Mouse (Mus musculus) thymus, adult 18-20 months (tissue): ENCODE results near the gene Spo11.

Experiments used
- DNase-seq, 2 experiments: peaks; one replicate each; pipeline ENCODE4 v3.0.0; 2022; ENCODE audit warnings: mixed read lengths in 2 of 2

The Spo11 gene

DNA sequence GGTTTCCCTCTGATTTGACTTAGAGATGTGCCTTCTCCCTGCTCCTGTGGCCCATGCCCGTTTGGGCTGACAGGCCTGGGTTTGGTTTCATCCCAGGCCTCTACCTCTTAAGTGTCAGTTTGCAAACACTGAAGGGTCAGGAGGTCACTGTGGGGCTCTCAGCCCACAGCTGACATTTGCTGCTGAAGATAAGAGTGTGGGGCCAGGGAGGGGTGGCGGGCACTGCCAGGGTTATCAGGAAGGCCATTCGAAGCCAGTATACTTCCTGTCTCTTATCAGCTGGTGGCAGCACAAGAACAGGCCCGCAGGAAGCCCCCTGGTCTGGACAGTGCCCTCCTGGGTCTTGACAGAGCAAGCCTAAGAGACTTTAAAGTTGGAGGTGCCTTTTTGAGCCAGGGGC is 57.5 kb downstream of the Spo11 start:
- no peak for DNase-seq

DNA sequence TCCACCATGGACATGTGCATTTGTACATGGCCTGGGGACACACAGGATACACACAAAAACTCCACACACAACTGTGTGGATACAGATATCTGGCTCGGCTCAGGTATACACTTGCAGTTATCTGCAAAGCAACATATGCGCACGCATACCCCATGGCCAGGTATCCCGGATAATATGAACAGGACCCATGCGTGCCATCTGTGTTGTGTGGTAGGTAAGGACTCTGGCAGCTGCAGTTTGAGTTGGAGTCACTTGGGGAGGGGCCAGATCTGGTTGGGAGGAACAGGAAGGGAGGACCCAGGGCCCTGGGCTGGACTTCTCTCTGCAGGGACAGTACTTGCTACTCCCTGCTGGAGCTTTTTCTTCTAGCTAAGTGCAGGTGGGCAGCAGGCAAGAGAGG is 58.2 kb downstream of the Spo11 start:
- no peak for DNase-seq

DNA sequence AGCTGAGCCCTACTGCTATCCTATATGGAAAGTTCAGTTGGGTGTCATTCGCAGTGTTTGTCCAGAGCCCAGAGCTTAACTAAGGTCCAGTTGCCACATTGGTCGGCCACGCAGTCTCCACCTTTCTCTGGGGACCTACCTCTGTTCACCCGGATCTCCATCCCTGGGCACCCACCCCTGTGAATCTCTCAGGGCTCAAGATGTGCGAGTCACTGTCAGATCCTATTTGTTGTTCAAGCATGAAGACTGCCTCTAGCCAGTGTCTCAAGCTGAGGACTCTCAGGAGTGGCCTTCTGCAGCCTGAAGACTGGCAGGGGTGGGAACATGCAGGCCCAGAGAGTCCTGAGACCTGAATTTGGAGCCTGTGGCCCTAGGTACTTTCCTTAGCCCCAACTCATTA is 58.6 kb downstream of the Spo11 start:
- no peak for DNase-seq

DNA sequence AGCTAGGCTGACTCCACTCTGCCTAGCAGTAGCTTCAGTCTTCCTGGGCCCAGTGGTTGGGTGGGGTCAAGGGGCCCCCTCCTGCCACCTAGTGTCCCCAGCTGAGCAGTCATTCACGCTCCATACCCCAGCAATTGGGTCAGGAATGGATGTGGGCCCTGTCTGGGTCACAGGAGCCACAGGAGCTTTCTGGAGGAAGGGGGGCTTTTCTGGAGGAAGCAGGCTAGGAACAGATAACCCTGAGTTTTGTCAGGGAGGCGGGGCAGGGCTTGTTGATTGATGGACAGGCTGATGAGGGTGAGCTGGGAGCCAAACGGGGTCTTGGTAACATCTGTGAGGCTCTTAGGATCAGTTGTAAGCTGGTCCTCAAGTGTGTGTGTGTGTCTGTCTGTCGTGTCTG is 59.1 kb downstream of the Spo11 start:
- DNase-seq, result no peak

DNA sequence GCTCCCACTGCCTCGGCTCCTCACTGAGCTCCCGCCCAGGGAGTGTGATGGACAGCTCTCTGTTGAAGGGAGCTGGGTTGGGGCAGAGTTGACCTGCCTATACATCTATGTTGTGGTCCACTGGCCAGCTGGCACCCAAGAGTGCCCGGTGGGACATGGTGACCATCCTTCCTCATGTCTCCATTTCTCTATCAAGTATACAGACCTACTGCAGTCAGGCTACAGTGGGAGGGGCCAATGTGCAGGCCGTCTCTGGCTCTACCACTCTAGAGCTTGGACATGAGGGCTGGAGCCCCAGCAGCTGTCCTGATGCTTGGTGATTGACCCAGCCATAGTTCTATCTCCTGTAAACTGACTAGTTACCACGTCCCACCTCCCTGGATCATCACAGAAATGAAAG is 59.8 kb downstream of the Spo11 start:
- DNase-seq, result no peak

DNA sequence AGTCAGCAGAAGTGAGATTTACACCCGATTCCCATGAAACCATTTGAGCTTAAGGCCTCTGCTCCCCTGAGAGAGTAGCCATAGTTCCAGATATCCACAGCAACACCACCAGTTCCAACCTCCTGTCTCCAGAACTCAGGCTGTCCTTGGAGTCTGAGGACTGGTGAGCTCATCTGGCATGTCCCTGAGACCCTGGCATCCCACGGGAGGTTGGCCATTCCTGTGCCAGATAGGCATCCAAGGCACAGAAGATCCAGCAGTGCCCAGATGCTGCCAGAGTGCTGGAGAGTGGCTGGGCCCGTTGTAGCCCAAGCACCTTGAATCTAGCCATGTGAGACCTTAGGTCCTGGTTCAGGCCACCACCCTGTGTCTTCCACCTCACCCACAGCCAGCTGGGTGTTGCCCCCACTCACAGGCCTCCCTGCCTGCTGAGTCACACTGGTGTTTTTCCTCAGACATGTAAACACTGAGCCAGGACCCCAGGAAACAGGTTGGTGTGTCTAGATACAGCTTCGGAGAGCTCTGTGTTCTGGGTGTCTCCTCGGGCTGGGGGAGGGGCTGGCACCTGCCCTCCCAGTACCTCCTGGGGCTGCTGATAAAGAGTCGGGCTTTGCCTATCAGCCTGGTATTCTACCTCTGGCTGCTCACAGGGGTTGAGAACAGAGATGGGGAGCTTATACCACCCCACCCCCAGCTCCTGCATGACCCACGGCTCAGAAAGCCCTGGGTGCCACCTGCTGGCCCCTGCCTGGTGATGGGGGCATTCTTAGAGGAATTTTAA is 60.5 kb downstream of the Spo11 start:
- DNase-seq, result peak in 1 of 2 experiments; percentile 62

DNA sequence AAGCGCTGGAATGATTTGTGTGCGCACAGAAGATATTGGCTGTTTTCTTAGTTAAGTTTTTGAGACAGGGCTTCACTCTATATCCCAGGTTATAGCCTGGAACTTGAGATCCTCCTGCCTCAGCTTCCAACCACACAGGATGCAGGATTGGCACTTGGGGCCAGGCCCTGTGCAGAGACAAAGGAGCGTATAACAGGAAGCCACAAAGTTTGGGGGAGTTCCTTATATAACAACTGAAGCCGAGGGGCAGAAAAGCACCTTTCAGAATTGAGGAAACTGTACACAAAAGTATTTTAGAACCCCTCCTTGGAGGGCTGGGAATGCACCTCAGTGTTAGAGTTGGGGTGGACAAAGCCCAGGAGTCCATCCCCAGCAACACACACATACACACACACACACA is 61.5 kb downstream of the Spo11 start:
- no peak for DNase-seq

DNA sequence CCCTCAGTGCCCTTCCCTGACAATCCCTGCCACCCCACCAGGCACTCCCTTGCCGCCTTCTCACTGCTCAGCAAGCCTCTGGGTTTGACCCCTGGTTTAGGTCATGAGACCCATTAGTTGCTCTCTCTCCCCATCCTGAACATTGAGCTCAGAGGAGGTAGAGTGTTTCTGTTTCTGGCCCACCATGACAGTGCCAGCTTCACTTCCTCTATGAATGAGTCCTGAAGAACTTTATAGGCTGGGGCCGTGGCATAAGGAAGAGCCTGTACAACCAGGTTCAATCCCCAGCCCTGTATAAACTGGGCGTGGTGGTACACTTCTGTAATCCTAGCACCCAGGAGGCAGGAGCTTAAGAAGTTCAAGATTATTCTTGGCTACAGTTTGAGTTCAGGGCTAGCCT is 63.3 kb downstream of the Spo11 start:
- DNase-seq, result no peak

DNA sequence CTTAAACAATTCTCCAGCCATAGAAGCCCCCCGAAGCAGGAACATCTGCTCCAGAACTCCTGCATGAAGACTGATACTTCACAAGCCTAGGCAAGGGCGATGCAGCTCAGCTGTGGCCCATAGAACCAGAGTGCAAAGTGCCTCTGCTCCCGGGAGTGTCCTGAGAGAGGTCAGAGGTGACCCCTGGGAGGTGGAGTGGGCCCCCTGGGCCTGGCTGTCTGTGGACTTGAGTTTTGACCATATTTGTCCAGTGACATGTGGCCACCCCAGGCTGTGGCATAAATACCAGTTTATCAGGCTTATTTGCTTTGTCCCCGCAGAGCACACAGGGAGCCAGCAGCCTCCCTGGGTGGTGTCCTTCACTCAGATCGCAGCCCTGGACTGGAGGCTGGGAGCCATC is 63.7 kb downstream of the Spo11 start:
- DNase-seq, result no peak

DNA sequence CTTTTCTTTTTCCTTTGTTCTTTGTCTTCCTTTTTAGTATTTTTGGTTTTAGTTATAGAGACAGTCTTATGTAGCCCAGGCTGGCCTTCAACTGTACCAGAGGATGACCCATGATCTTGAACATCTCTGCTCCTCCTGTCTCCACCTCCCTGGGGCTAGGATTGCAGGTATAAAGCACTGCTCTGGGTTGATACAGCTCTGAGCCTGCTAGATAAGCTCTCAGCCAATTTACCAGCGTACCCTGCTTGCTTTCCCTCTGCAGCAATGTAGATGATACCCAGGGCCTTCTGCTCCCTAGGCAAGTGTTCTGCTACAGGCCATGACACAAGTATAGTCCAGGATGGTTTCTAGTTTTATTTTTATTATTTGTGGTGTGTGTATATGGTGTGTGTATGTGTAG is 64.4 kb downstream of the Spo11 start:
- no peak for DNase-seq

DNA sequence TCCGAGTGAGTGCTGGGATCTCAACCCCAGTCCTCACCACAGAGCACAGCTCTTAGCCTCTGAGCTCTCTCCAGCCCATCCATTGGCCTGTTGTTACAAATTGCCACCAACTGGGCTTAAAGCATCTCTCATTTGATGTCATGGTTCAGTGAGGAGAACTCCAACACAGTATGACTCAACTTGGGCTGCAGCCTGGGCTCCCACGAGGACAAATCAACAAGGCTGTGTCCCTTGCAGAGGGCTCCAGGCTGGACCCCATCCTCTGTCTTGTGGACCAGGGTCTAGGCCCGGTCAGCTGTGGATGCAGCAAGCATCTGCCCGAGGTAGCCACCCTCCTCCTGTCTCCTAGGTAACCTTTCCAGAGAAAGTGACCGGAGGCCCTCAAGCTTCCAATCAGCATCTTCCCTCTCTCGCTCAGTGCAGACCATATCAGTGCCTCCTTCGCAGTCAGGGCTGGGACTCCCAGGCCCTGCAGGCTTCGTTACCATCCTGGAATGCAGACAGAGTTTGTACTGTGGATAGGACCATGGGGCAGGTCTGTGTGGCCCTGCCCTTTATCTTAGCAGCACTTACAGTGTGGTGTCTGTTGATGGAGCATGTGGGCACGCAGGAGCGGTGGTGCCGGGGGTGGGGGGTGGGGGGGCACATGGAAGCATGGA is 65.1 kb downstream of the Spo11 start:
- DNase-seq, result no peak
